Mouse (Mus musculus): ENCODE measurements around the gene Lrrc66. TPM values are rescaled to one million over a fixed set of nuclear protein-coding genes. Genes with fewer than 3 reads are reported as not detected.
A peak's percentile ranks its signal among the peaks of the same experiment; 100 is the strongest.

Gene Lrrc66
- polyA plus RNA-seq, 1 experiment from 2014 or later: not detected

- Histone ChIP-seq H3K27me3 (no peaks in the 10 kb centered on the region), H3K36me3 (ENCODE audit: poor library complexity, severe bottlenecking) (peaks cover 33% of the 10 kb centered on the region), H3K9ac (no peak overlapping the region), H3K4me2 (no peak overlapping the region), H3K27ac (no peak overlapping the region), H3K4me1 (peaks cover 4% of the 10 kb centered on the region; the same call in 1 of the 2 replicates), H3K4me3 (no peak overlapping the region), H3K9me3 (replicated peaks) (no peaks in the 10 kb centered on the region)
- WGBS: 97% methylated on average over 3 of the region's 3 CpGs
- ATAC-seq: no peak
Measured at GRCm38 (mm10) chr5:73641058-73641457, 8.7 kb upstream of the Lrrc66 start.

- Histone ChIP-seq H3K4me1 (peaks cover 4% of the 10 kb centered on the region; the same call in 1 of the 2 replicates), H3K9me3 (replicated peaks) (no peaks in the 10 kb centered on the region), H3K27me3 (no peaks in the 10 kb centered on the region), H3K27ac (no peak overlapping the region), H3K4me3 (no peak overlapping the region), H3K9ac (no peak overlapping the region), H3K4me2 (no peak overlapping the region), H3K36me3 (ENCODE audit: poor library complexity, severe bottlenecking) (peaks cover 49% of the 10 kb centered on the region)
- 43% methylated on average over 8 of the region's 8 CpGs for WGBS
- peak; percentile 80 for ATAC-seq
Measured at GRCm38 (mm10) chr5:73637337-73638107, 5.2 kb upstream of the Lrrc66 start.

- Histone ChIP-seq H3K4me2 (no peak overlapping the region), H3K4me3 (no peak overlapping the region), H3K36me3 (ENCODE audit: poor library complexity, severe bottlenecking) (peaks cover 20% of the 10 kb centered on the region), H3K9ac (no peak overlapping the region), H3K27ac (no peak overlapping the region), H3K9me3 (replicated peaks) (no peaks in the 10 kb centered on the region), H3K4me1 (peaks cover 10% of the 10 kb centered on the region), H3K27me3 (no peaks in the 10 kb centered on the region)
- 56% methylated on average over 8 of the region's 8 CpGs for WGBS
- ATAC-seq: no peak; the same call in 1 of the 2 replicates
Measured at GRCm38 (mm10) chr5:73633141-73633540, 815 bp upstream of the Lrrc66 start.

GRCm38 (mm10) chr5:73631001-73631558, 1.2 kb downstream of the Lrrc66 start:
- WGBS: 36% methylated on average over 10 of the region's 10 CpGs
- Histone ChIP-seq H3K9me3 (replicated peaks) (no peaks in the 10 kb centered on the region), H3K27ac (no peak overlapping the region)

DNA sequence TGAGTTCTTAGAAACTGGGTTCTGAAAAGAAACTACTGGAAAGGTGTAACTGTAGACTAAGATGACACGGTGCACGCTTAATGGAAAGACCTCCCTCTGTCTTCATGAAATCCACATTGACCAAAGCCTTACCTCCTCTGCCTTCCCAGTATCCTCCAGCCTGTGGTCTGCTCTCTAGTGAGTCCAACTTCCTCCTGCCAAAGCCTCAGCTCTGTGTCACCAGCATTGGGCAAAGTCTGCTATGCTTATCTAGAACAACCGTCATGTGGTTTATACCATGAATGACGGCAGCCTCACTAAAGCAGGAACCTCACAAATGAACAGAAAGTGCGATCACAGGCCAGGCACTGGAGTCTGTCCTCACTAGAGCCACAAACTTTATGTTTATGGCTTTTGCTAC, 2.2 kb downstream of the Lrrc66 start:
- peaks cover 14% of the 10 kb centered on the region for H3K36me3 ChIP-seq (ENCODE audit: poor library complexity, severe bottlenecking)
- no peak overlapping the region for H3K4me3 ChIP-seq
- H3K27me3 ChIP-seq: no peaks in the 10 kb centered on the region
- H3K4me1 ChIP-seq: peaks cover 6% of the 10 kb centered on the region; the same call in 1 of the 2 replicates
- no peak overlapping the region for H3K4me2 ChIP-seq
- ATAC-seq: no peak
- WGBS: 91% methylated on average over 5 of the region's 5 CpGs
- H3K9me3 ChIP-seq (replicated peaks): no peaks in the 10 kb centered on the region
- H3K27ac ChIP-seq: no peak overlapping the region
- no peak overlapping the region for H3K9ac ChIP-seq

More at GRCm38 (mm10) chr5:73631001-73631558, 1.2 kb downstream of the Lrrc66 start:
- Histone ChIP-seq H3K4me3 (no peak overlapping the region), H3K4me2 (no peak overlapping the region), H3K36me3 (ENCODE audit: poor library complexity, severe bottlenecking) (peaks cover 20% of the 10 kb centered on the region), H3K4me1 (peaks cover 6% of the 10 kb centered on the region; the same call in 1 of the 2 replicates), H3K27me3 (no peaks in the 10 kb centered on the region), H3K9ac (no peak overlapping the region)
- no peak for ATAC-seq

GRCm38 (mm10) chr5:73627991-73628390, 4.3 kb downstream of the Lrrc66 start:
- Histone ChIP-seq H3K27ac (no peak overlapping the region), H3K4me1 (peaks cover 6% of the 10 kb centered on the region; the same call in 1 of the 2 replicates), H3K36me3 (ENCODE audit: poor library complexity, severe bottlenecking) (no peaks in the 10 kb centered on the region), H3K27me3 (no peaks in the 10 kb centered on the region), H3K9me3 (replicated peaks) (no peaks in the 10 kb centered on the region), H3K4me2 (no peak overlapping the region), H3K4me3 (no peak overlapping the region), H3K9ac (no peak overlapping the region)
- WGBS: 74% methylated on average over 15 of the region's 15 CpGs
- no peak for ATAC-seq

GRCm38 (mm10) chr5:73627559-73627958, 4.8 kb downstream of the Lrrc66 start:
- Histone ChIP-seq H3K27ac (no peak overlapping the region), H3K27me3 (no peaks in the 10 kb centered on the region), H3K9ac (no peak overlapping the region), H3K4me3 (no peak overlapping the region), H3K4me2 (no peak overlapping the region), H3K9me3 (replicated peaks) (no peaks in the 10 kb centered on the region), H3K36me3 (ENCODE audit: poor library complexity, severe bottlenecking) (no peaks in the 10 kb centered on the region), H3K4me1 (peaks cover 6% of the 10 kb centered on the region; the same call in 1 of the 2 replicates)
- WGBS: 48% methylated on average over 4 of the region's 4 CpGs
- ATAC-seq: no peak

DNA sequence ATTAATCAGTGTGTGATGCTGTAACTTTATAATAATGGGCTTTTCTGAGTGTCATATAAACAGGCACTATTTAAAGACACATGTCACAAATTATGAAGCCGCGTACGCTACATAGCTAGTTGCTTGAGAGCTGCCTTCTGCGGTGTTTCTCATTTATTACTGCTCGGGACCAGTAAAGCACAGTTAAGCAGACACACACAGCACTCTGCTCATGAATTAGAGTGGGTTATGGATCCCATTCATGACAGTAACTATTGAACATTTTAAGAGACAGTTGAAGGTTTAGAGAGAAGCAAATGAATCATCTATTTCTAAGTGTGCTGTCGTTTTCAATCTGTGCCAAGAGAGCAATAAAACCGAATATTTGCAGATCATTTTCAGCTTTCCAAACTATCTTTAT, 5.5 kb downstream of the Lrrc66 start:
- Histone ChIP-seq H3K36me3 (ENCODE audit: poor library complexity, severe bottlenecking) (no peaks in the 10 kb centered on the region), H3K27me3 (no peaks in the 10 kb centered on the region), H3K4me1 (peaks cover 6% of the 10 kb centered on the region; the same call in 1 of the 2 replicates), H3K27ac (no peak overlapping the region), H3K4me2 (no peak overlapping the region), H3K9me3 (replicated peaks) (no peaks in the 10 kb centered on the region), H3K4me3 (no peak overlapping the region), H3K9ac (no peak overlapping the region)
- ATAC-seq: no peak
- WGBS: 92% methylated on average over 7 of the region's 7 CpGs

DNA sequence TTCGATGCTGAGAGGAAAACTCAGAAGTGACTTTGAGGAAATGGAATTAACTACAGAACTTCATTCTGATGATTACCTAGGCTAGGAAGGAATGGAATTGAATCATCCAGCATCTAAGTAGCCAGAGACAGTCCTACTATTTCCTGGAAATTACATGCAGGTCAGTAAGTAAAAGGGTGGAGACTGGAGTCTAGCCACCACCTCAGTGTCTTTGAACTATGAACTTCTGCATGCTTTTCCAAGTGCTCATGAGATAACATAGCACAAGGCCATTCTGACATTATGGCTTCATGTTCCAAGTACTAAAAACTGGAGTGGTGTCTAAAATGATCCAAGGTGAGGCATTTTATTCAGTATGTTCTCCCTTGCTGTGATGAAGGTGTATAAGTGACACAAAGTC, 6.8 kb downstream of the Lrrc66 start:
- no peak overlapping the region for H3K4me3 ChIP-seq
- no peak overlapping the region for H3K4me2 ChIP-seq
- no peak for ATAC-seq
- H3K27me3 ChIP-seq: no peaks in the 10 kb centered on the region
- WGBS: 88% methylated on average over 1 of the region's 1 CpGs
- H3K9ac ChIP-seq: no peak overlapping the region
- H3K9me3 ChIP-seq (replicated peaks): no peaks in the 10 kb centered on the region; the same call in 1 of the 2 replicates
- H3K27ac ChIP-seq: no peak overlapping the region
- H3K4me1 ChIP-seq: no peaks in the 10 kb centered on the region
- no peaks in the 10 kb centered on the region for H3K36me3 ChIP-seq (ENCODE audit: poor library complexity, severe bottlenecking)

DNA sequence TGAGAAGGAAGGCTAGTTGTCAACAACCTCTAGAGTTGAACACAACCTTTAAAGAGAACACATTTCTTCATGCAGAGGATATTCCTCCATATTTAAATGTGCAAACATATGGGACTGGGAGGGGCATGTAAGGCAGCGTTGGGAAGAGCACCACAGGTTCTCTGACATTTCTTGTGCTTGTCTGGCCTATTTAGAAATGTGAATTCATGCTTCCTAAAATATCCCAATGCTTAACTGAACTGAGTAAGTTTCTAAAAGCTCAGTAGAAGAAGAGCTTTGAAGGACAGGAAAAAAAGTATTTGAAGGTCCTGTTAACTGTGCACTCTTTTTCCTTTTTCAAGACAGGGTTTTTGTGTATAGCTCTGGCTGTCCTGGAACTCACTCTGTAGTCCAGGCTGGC, 13.4 kb downstream of the Lrrc66 start:
- Histone ChIP-seq H3K27ac (no peak overlapping the region), H3K9me3 (replicated peaks) (no peaks in the 10 kb centered on the region; the same call in 1 of the 2 replicates), H3K9ac (no peak overlapping the region), H3K4me1 (no peaks in the 10 kb centered on the region), H3K36me3 (ENCODE audit: poor library complexity, severe bottlenecking) (no peaks in the 10 kb centered on the region), H3K4me2 (no peak overlapping the region), H3K4me3 (no peak overlapping the region), H3K27me3 (no peaks in the 10 kb centered on the region)
- WGBS: 80% methylated on average over 1 of the region's 1 CpGs
- ATAC-seq: no peak

DNA sequence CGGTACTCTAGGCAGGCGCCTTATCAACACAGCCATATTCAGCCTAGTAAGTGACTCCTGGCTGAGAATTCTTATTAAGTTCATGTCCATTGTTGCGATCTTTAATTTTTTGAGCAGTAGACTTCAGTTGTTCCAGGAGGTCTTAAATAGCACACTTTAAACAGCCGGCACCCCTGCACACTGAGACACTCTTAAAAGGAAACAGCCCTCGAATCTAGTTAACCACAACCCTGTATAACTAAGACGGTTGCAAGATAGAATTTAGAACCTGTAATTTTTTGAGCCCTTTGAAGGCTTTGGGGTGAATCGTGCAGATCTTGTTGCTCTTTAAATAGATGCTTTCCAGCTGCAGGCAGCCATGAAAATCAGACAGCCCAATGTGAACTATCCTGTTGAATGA, 17.1 kb downstream of the Lrrc66 start:
- H3K36me3 ChIP-seq (ENCODE audit: poor library complexity, severe bottlenecking): no peaks in the 10 kb centered on the region
- H3K4me1 ChIP-seq: no peaks in the 10 kb centered on the region
- no peak for ATAC-seq
- no peak overlapping the region for H3K27ac ChIP-seq
- no peaks in the 10 kb centered on the region for H3K9me3 ChIP-seq (replicated peaks)
- H3K9ac ChIP-seq: no peak overlapping the region
- H3K4me2 ChIP-seq: no peak overlapping the region
- WGBS: 85% methylated on average over 7 of the region's 7 CpGs
- no peaks in the 10 kb centered on the region for H3K27me3 ChIP-seq
- H3K4me3 ChIP-seq: no peak overlapping the region

DNA sequence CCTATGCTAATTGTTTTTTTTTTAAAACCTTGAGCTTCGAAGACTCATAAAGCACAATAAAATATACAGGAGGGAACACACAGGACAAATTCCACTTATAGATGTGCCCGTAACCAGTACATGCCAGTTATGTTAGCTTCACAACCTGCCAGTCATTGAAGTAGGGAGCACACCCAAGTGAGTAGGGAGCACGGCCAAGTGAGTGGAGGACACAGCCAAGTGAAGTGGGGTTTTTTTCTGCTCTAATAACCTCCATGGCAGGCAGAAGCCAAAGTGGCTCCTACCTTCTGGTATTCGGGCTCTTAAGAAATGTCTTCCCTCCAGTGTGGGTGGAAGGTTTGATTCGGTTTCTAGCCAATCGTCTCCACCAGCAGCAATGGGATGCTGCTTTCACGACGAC, 19.0 kb downstream of the Lrrc66 start:
- H3K4me3 ChIP-seq: no peak overlapping the region
- WGBS: 92% methylated on average over 8 of the region's 8 CpGs
- no peaks in the 10 kb centered on the region for H3K4me1 ChIP-seq
- no peak for ATAC-seq
- no peak overlapping the region for H3K27ac ChIP-seq
- H3K4me2 ChIP-seq: no peak overlapping the region
- no peaks in the 10 kb centered on the region for H3K9me3 ChIP-seq (replicated peaks)
- H3K27me3 ChIP-seq: no peaks in the 10 kb centered on the region
- H3K9ac ChIP-seq: no peak overlapping the region
- no peaks in the 10 kb centered on the region for H3K36me3 ChIP-seq (ENCODE audit: poor library complexity, severe bottlenecking)
